Mouse (Mus musculus): ENCODE measurements around the gene Fndc1. TPM values are rescaled to one million over a fixed set of nuclear protein-coding genes. Genes with fewer than 3 reads are reported as not detected.
A peak's percentile ranks its signal among the peaks of the same experiment; 100 is the strongest.

The Fndc1 gene
- polyA plus RNA-seq (2014; fragmentation: Nextera tagmentation; extraction: Ambion mirVana) = 16.7 and 17.9 TPM in 2 replicates

- H3K4me1 ChIP-seq (ENCODE audit: control insufficient read depth in 2 of 2, insufficient read depth in 2 of 2, low read length in 2 of 2) = peaks cover 10 to 16% of the 10 kb centered on the region in 2 experiments
- ATAC-seq (ENCODE audit: insufficient number of reproducible peaks, insufficient read depth, low FRiP score, low read depth) = peak; percentile 58; the same call in 1 of the 2 replicates
- WGBS = 2% methylated on average over 57 of the region's 60 CpGs
- peak within 1 kb of the TSS; percentile 65 for H3K9ac ChIP-seq (ENCODE audit: low read length)
- peak within 1 kb of the TSS; percentile 49 to 52 for H3K4me3 ChIP-seq (ENCODE audit: control insufficient read depth in 1 of 2, insufficient read depth in 1 of 2, low read depth in 1 of 2, low read length in 2 of 2)
- H3K4me2 ChIP-seq (ENCODE audit: low read length) = peak within 1 kb of the TSS; percentile 95
- peaks cover 59% of the 10 kb centered on the region for H3K27me3 ChIP-seq (ENCODE audit: control insufficient read depth, insufficient read depth, low read length)
- H3K9me3 ChIP-seq (ENCODE audit: control insufficient read depth, low read length) = no peaks in the 10 kb centered on the region
- no peaks in the 10 kb centered on the region for H3K36me3 ChIP-seq (ENCODE audit: control insufficient read depth, insufficient read depth, low read length)
- no peak within 1 kb of the TSS for H3K27ac ChIP-seq (replicated peaks in 1 of 2; ENCODE audit: control insufficient read depth in 1 of 2, insufficient read depth in 1 of 2, low read depth in 2 of 2, low read length in 2 of 2)
These were observed at the start of gene Fndc1 for GRCm38 (mm10) chr17:7826819-7827515. Gene Fndc1, minus strand, starts transcription at chr17:7827302.

- H3K27me3 ChIP-seq (ENCODE audit: control insufficient read depth, insufficient read depth, low read length) = no peaks in the 10 kb centered on the region
- H3K36me3 ChIP-seq (ENCODE audit: control insufficient read depth, insufficient read depth, low read length) = no peaks in the 10 kb centered on the region
- peaks cover 0 to 2% of the 10 kb centered on the region in 2 experiments; a peak in 2 of 4 replicates for H3K4me1 ChIP-seq (ENCODE audit: control insufficient read depth in 2 of 2, insufficient read depth in 2 of 2, low read length in 2 of 2)
- WGBS = 89% methylated on average over 13 of the region's 13 CpGs
- H3K9ac ChIP-seq (ENCODE audit: low read length) = no peak overlapping the region
- no peak for ATAC-seq (ENCODE audit: insufficient number of reproducible peaks, insufficient read depth, low FRiP score, low read depth)
- H3K27ac ChIP-seq (replicated peaks in 1 of 2; ENCODE audit: control insufficient read depth in 1 of 2, insufficient read depth in 1 of 2, low read depth in 2 of 2, low read length in 2 of 2) = no peak overlapping the region
- no peaks in the 10 kb centered on the region for H3K9me3 ChIP-seq (ENCODE audit: control insufficient read depth, low read length)
- no peak overlapping the region for H3K4me3 ChIP-seq (ENCODE audit: control insufficient read depth in 1 of 2, insufficient read depth in 1 of 2, low read depth in 1 of 2, low read length in 2 of 2)
- H3K4me2 ChIP-seq (ENCODE audit: low read length) = no peak overlapping the region
These were observed 49.4 kb upstream of the Fndc1 start for GRCm38 (mm10) chr17:7876541-7876940.

- Histone ChIP-seq H3K36me3 (ENCODE audit: control insufficient read depth, insufficient read depth, low read length) (no peaks in the 10 kb centered on the region), H3K9ac (ENCODE audit: low read length) (no peak overlapping the region), H3K4me2 (ENCODE audit: low read length) (no peak overlapping the region), H3K4me3 (ENCODE audit: control insufficient read depth in 1 of 2, insufficient read depth in 1 of 2, low read depth in 1 of 2, low read length in 2 of 2) (no peak overlapping the region), H3K27me3 (ENCODE audit: control insufficient read depth, insufficient read depth, low read length) (no peaks in the 10 kb centered on the region), H3K9me3 (ENCODE audit: control insufficient read depth, low read length) (no peaks in the 10 kb centered on the region), H3K27ac (replicated peaks in 1 of 2; ENCODE audit: control insufficient read depth in 1 of 2, insufficient read depth in 1 of 2, low read depth in 2 of 2, low read length in 2 of 2) (no peak overlapping the region), H3K4me1 (ENCODE audit: control insufficient read depth in 2 of 2, insufficient read depth in 2 of 2, low read length in 2 of 2) (peaks cover 0 to 2% of the 10 kb centered on the region in 2 experiments; a peak in 2 of 4 replicates)
- ATAC-seq (ENCODE audit: insufficient number of reproducible peaks, insufficient read depth, low FRiP score, low read depth) = no peak
- WGBS = 43% methylated on average over 12 of the region's 12 CpGs
These were observed 48.9 kb upstream of the Fndc1 start for GRCm38 (mm10) chr17:7875941-7876461.

GRCm38 (mm10) chr17:7874776-7875531 is 47.9 kb upstream of the Fndc1 start:
- WGBS = 81% methylated on average over 21 of the region's 21 CpGs

GRCm38 (mm10) chr17:7873382-7873781 is 46.3 kb upstream of the Fndc1 start:
- Histone ChIP-seq H3K36me3 (ENCODE audit: control insufficient read depth, insufficient read depth, low read length) (no peaks in the 10 kb centered on the region), H3K9ac (ENCODE audit: low read length) (no peak overlapping the region), H3K4me3 (ENCODE audit: control insufficient read depth in 1 of 2, insufficient read depth in 1 of 2, low read depth in 1 of 2, low read length in 2 of 2) (no peak overlapping the region), H3K4me2 (ENCODE audit: low read length) (no peak overlapping the region), H3K27me3 (ENCODE audit: control insufficient read depth, insufficient read depth, low read length) (peaks cover 3% of the 10 kb centered on the region; the same call in 1 of the 2 replicates), H3K9me3 (ENCODE audit: control insufficient read depth, low read length) (no peaks in the 10 kb centered on the region), H3K4me1 (ENCODE audit: control insufficient read depth in 2 of 2, insufficient read depth in 2 of 2, low read length in 2 of 2) (peaks cover 0 to 2% of the 10 kb centered on the region in 2 experiments; a peak in 2 of 4 replicates), H3K27ac (replicated peaks in 1 of 2; ENCODE audit: control insufficient read depth in 1 of 2, insufficient read depth in 1 of 2, low read depth in 2 of 2, low read length in 2 of 2) (no peak overlapping the region)
- 69% methylated on average over 7 of the region's 7 CpGs for WGBS
- ATAC-seq (ENCODE audit: insufficient number of reproducible peaks, insufficient read depth, low FRiP score, low read depth) = no peak

More at GRCm38 (mm10) chr17:7874776-7875531, 47.9 kb upstream of the Fndc1 start:
- Histone ChIP-seq H3K4me3 (ENCODE audit: control insufficient read depth in 1 of 2, insufficient read depth in 1 of 2, low read depth in 1 of 2, low read length in 2 of 2) (no peak overlapping the region), H3K9ac (ENCODE audit: low read length) (no peak overlapping the region), H3K9me3 (ENCODE audit: control insufficient read depth, low read length) (no peaks in the 10 kb centered on the region), H3K27ac (replicated peaks in 1 of 2; ENCODE audit: control insufficient read depth in 1 of 2, insufficient read depth in 1 of 2, low read depth in 2 of 2, low read length in 2 of 2) (no peak overlapping the region), H3K4me2 (ENCODE audit: low read length) (no peak overlapping the region), H3K27me3 (ENCODE audit: control insufficient read depth, insufficient read depth, low read length) (no peaks in the 10 kb centered on the region; the same call in 1 of the 2 replicates), H3K36me3 (ENCODE audit: control insufficient read depth, insufficient read depth, low read length) (no peaks in the 10 kb centered on the region), H3K4me1 (ENCODE audit: control insufficient read depth in 2 of 2, insufficient read depth in 2 of 2, low read length in 2 of 2) (peaks cover 0 to 2% of the 10 kb centered on the region in 2 experiments; a peak in 2 of 4 replicates)
- ATAC-seq (ENCODE audit: insufficient number of reproducible peaks, insufficient read depth, low FRiP score, low read depth) = no peak

GRCm38 (mm10) chr17:7871800-7872199 is 44.7 kb upstream of the Fndc1 start:
- no peak overlapping the region for H3K4me3 ChIP-seq (ENCODE audit: control insufficient read depth in 1 of 2, insufficient read depth in 1 of 2, low read depth in 1 of 2, low read length in 2 of 2)
- WGBS = 62% methylated on average over 10 of the region's 10 CpGs
- H3K4me1 ChIP-seq (ENCODE audit: control insufficient read depth in 2 of 2, insufficient read depth in 2 of 2, low read length in 2 of 2) = peaks cover 0 to 2% of the 10 kb centered on the region in 2 experiments; a peak in 1 of 4 replicates
- H3K27ac ChIP-seq (replicated peaks in 1 of 2; ENCODE audit: control insufficient read depth in 1 of 2, insufficient read depth in 1 of 2, low read depth in 2 of 2, low read length in 2 of 2) = no peak overlapping the region
- H3K9me3 ChIP-seq (ENCODE audit: control insufficient read depth, low read length) = no peaks in the 10 kb centered on the region
- ATAC-seq (ENCODE audit: insufficient number of reproducible peaks, insufficient read depth, low FRiP score, low read depth) = no peak
- H3K36me3 ChIP-seq (ENCODE audit: control insufficient read depth, insufficient read depth, low read length) = no peaks in the 10 kb centered on the region
- H3K9ac ChIP-seq (ENCODE audit: low read length) = no peak overlapping the region
- peaks cover 3% of the 10 kb centered on the region; the same call in 1 of the 2 replicates for H3K27me3 ChIP-seq (ENCODE audit: control insufficient read depth, insufficient read depth, low read length)
- H3K4me2 ChIP-seq (ENCODE audit: low read length) = no peak overlapping the region

- no peaks in the 10 kb centered on the region for H3K36me3 ChIP-seq (ENCODE audit: control insufficient read depth, insufficient read depth, low read length)
- ATAC-seq (ENCODE audit: insufficient number of reproducible peaks, insufficient read depth, low FRiP score, low read depth) = no peak
These were observed 43.9 kb upstream of the Fndc1 start for GRCm38 (mm10) chr17:7870862-7871605.

More at GRCm38 (mm10) chr17:7870862-7871605, 43.9 kb upstream of the Fndc1 start:
- H3K27me3 ChIP-seq (ENCODE audit: control insufficient read depth, insufficient read depth, low read length) = peaks cover 3% of the 10 kb centered on the region; the same call in 1 of the 2 replicates
- H3K9ac ChIP-seq (ENCODE audit: low read length) = no peak overlapping the region
- H3K27ac ChIP-seq (replicated peaks in 1 of 2; ENCODE audit: control insufficient read depth in 1 of 2, insufficient read depth in 1 of 2, low read depth in 2 of 2, low read length in 2 of 2) = no peak overlapping the region
- H3K4me2 ChIP-seq (ENCODE audit: low read length) = no peak overlapping the region
- no peak overlapping the region for H3K4me3 ChIP-seq (ENCODE audit: control insufficient read depth in 1 of 2, insufficient read depth in 1 of 2, low read depth in 1 of 2, low read length in 2 of 2)
- peaks cover 0 to 2% of the 10 kb centered on the region in 2 experiments; a peak in 1 of 4 replicates for H3K4me1 ChIP-seq (ENCODE audit: control insufficient read depth in 2 of 2, insufficient read depth in 2 of 2, low read length in 2 of 2)
- 80% methylated on average over 6 of the region's 6 CpGs for WGBS
- no peaks in the 10 kb centered on the region for H3K9me3 ChIP-seq (ENCODE audit: control insufficient read depth, low read length)

Data from heart, embryonic 14.5 days (tissue).